Mouse (Mus musculus): Measurements from ENCODE around the gene Depdc5.
"Not testable (repeated sequence)": the region's sequence is repeated elsewhere in the genome, so short reads cannot be mapped to it uniquely, and the experiment has no call there.

Depdc5 gene

GRCm38 (mm10) chr5:32914071-32914470 is 50.6 kb downstream of the Depdc5 start:
- DNase-seq = no peak

- DNase-seq = not testable (repeated sequence)
These were observed 55.8 kb downstream of the Depdc5 start for GRCm38 (mm10) chr5:32919281-32919680.

GRCm38 (mm10) chr5:32922906-32923305 is 59.4 kb downstream of the Depdc5 start:
- no peak for DNase-seq

- peak; percentile 23 for DNase-seq
These were observed 67.3 kb downstream of the Depdc5 start for GRCm38 (mm10) chr5:32930761-32931160.

GRCm38 (mm10) chr5:32934654-32935053 is 71.2 kb downstream of the Depdc5 start:
- DNase-seq = no peak

GRCm38 (mm10) chr5:32940586-32940985 is 77.1 kb downstream of the Depdc5 start:
- no peak for DNase-seq

DNA sequence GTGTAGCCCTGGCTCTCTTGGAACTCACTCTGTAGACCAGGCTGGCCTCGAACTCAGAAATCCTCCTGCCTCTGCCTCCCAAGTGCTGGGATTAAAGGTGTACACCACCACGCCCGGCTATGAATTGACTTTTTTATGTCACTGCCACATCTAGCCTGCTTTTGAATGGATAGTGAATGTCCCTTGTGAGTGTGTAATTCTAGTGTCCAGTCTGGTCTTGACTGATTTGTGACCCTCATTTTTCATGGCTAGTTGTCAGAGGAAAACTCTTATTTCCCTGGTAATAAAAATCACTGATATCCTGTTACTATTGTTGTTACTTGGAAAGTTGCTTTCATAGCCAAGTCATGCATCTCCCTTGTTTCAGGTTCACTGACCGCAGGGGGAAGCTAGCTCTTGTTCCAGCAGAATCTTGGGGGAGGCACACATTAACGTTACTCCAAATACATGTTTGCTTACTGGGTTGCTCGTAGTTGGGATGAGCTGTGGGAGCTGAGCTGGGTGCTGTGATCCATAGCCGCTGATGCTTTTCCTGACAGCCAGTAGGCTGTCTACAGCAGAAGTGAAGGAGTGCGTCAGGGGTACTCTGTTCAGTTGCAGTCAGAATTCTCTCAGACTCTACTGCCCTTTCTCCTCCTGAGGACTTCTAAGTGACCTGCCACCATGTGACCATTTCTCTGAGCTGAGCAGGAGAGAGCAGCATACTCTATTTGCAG is 77.9 kb downstream of the Depdc5 start:
- no peak for DNase-seq

- no peak for DNase-seq
These were observed 86.6 kb downstream of the Depdc5 start for GRCm38 (mm10) chr5:32950077-32950476.

DNA sequence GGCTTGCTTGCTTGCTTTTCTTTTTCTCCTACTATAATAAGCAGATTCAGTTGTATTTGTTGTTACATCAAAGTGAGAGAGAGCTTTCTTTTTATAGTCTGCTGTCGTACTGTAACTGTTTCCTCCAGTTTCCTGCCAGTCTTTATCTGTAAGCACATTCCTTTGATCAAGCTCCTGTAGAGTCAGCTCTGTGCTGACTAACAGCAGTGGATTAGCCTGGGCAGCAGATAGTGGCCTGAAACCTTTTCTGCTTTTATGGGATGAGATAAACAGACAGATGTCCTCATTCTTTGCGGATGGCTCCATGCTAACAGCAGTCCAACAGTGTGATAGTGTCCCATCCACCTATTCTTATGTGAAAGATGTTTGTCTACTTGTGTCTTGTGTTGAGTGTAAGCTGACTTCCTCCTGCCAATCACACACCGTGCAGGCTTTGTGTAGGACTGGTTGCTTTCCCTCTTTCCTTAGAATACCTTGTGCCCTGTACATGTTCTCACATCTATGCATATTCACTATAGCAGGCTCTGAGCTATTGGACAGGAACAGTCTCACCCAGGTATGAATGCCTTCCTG is 87.3 kb downstream of the Depdc5 start:
- no peak for DNase-seq

- DNase-seq = no peak
These were observed 92.2 kb downstream of the Depdc5 start for GRCm38 (mm10) chr5:32955716-32956115.

DNA sequence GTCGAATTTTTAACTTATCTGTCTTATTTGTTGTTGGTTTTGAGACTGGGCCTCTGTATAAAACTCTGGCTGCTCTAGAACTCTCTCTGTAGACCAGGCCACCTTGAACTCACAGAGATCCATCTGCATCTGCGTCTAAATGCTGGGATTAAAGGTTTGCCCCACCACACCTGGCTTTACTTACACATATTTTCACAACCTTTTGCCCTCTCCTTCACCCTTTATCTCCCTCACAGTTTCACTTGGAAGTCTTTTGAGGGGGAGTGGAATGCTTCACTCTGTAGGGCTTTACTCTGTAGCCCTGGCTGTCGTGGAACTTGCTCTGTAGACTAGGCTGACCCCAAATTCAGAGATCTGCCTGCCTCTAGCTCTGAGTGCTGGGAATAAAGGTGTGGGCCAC is 98.1 kb downstream of the Depdc5 start:
- DNase-seq = no peak

GRCm38 (mm10) chr5:32962581-32962980 is 99.1 kb downstream of the Depdc5 start:
- DNase-seq = no peak

DNA sequence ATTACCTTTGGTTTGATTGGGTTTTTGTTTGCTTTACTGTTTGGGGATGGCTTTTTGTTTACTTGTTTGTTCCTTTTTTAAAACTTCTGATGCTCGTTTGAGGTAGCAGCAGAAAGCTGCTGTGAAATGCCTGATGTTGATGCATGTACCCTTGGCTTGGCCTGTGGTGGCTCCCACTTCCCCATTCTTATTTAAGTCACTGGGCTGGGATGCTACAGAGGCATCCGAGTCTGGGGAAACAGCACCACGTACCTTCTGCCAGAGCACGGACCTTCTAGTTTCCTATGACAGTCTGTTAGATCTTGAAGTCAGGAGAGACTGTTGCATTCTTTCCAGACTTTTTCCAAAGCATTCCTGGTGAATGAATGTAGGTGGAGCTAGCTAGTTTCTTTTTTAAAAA is 113.0 kb downstream of the Depdc5 start:
- no peak for DNase-seq

DNA sequence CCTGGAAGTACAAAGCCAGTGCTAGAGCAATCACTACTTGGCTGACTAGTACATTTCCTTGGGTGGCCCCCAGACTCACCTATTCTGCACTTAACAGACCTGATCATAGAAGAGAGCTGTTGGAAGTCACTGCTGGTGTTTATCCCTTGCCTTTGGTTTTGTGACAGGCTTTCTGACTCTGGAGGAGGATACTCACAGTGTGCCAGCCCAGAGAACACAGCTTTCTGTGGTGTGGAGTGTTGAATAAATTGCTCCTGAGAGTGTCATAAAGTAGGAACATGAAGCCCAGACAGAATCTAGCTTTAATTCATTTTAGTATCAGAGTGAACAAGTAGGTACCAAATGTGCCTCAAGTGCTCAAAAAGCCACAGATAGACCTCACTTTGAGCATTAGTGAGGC is 113.7 kb downstream of the Depdc5 start:
- no peak for DNase-seq

- no peak for DNase-seq
These were observed 121.9 kb downstream of the Depdc5 start for GRCm38 (mm10) chr5:32985379-32985778.

- no peak for DNase-seq
These were observed 124.4 kb downstream of the Depdc5 start for GRCm38 (mm10) chr5:32987873-32988272.

DNA sequence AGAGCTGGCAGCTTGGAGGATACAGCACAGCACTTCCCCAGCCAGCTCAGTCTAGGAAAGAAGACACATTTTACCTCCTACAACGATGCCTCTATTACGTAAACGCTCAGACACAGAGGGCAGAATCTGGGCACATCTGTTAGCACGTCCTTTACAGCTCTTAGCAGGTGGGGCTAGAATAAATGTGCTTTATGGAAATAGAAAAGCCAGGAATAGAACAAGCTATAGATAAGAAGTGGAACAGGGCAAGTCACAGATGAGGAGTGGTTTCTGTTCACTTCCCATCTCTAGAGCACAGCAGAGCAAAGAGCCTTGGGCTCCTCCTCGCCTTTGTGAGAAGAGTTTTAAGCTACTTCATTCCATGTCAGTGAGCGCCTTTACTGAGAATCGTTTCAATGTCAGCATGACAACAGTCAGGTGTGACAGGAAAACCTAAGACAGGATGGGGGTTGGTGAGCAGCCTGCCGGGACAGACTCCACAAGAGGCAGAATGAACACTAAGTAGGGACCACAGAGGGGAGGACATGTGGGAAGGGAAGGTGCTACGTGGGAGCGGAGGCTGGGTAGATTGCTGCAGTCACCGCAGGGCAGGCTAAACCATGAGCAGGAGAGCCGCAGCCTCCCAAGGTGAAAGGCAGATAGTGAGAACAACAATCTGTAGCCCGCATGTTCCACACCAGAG is 126.6 kb downstream of the Depdc5 start:
- no peak for DNase-seq

DNA sequence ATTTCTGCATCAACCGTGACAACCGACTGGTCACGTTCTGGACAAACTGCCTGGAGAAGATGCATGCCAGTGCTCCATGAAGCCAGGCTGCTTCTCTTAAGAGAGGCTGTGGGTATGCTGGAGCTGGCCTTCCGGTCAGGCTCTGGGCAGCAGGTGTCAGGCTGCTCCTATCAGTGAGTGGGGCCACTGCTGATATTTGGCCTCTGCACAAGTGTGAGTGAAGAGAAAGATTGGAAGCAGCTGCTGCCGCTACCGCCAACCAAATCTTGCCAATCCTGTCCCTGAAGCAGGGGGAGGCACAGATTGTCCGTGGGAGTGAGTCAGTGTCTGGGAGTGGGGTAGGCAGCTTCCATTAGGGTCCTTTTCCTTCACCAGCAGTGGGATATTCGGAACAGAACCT is 127.7 kb downstream of the Depdc5 start:
- peak; percentile 84 for DNase-seq

GRCm38 (mm10) chr5:32994471-32994870 is 131.0 kb downstream of the Depdc5 start:
- no peak for DNase-seq

DNA sequence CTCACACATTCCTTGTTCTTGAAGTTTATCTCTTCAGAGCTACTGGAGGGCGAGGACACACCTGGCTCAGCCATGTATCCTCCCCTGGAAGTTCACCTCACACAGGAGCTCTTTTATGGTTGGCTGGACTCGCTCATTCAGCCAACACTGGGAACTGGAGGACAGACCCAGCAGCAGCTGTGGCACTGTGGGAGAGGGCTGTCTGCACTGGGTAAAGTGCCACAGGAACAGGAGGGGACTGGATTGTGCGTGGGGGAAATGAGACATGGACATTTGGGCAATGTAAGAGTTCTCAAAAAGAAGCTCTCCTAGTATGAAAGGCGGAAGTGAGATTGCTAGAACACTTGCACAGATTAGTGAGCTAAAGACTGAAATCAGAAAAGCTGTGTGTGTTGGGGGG is 132.3 kb downstream of the Depdc5 start:
- no peak for DNase-seq

- DNase-seq = no peak
These were observed 133.1 kb downstream of the Depdc5 start for GRCm38 (mm10) chr5:32996560-32996959.

DNA sequence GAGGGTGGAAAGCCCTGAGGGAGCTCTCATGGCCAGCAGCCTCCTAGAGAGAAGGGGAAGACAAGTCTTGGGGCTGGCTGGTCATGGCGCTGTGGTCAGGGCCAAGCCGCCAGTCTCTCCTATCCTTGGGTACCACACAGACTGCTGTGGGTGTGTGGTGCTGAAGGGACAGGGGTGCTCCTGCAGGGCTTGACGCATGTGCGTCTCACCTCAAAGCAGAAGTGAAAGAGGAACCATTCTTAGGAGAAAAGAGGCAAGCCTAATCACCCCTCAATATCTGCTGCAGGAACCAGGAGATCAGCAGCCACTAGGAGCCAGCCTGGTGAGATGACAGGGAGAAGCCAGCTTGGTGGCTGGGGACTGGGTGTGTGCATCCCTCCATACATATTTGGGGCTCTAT is 134.2 kb downstream of the Depdc5 start:
- DNase-seq = no peak

- no peak for DNase-seq
These were observed 135.3 kb downstream of the Depdc5 start for GRCm38 (mm10) chr5:32998783-32999182.

DNA sequence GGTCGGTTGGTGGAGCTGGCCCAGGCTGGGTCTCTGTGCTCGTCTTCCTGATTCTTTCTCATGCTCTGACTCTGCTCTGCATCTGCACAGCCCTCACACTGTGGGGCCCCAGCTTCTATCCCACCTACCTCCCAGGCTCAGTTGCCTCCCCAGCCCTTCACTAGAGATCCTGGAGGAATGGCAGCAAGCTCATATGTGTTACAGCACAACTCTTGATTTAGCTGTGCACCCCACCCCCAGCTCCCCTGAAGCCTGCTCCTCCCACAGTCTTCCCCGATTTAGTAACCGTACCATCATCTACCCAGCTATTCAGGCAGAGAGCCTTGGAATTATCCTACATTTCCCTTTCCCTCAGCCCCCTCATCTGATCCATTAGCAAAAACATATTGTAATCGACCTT is 137.6 kb downstream of the Depdc5 start:
- no peak for DNase-seq
